Mouse (Mus musculus) gastrocnemius, adult 2 months (tissue): ENCODE data around the gene Slc12a8. TPM values are rescaled to one million over a fixed set of nuclear protein-coding genes. Genes with fewer than 3 reads are reported as not detected.
A peak's percentile ranks its signal among the peaks of the same experiment; 100 is the strongest.

Experiments
- DNase-seq: peaks from one replicate; pipeline ENCODE4 v3.0.0; 2022
- H3K27ac ChIP-seq: fragments of 200-600 bp; 2 replicates; pipeline ENCODE4 v1.8.1; 2022; ENCODE audit warnings: mild to moderate bottlenecking
- H3K4me3 ChIP-seq: fragments of 200-600 bp; 2 replicates; pipeline ENCODE4 v1.8.1; 2022; ENCODE audit warnings: mild to moderate bottlenecking, moderate library complexity
- CTCF ChIP-seq: fragments of 200-600 bp; IDR thresholded peaks from 2 replicates; pipeline ENCODE4 v1.8.1; 2022; ENCODE audit warnings: antibody characterized with exemption, mild to moderate bottlenecking, moderate library complexity
- intact Hi-C: fragments of 180-260 bp; cut with DNase I; formaldehyde crosslinking; loops from one replicate; pipeline ENCODE4 v1.15.1; 2025
- total RNA-seq, 2 experiments: library from RNA; stranded (reverse); gene quantifications; 2 replicates each; pipeline ENCODE4 v1.2.3; 2021

Slc12a8 gene
- total RNA-seq, 2 experiments from 2014 or later: 0.15 to 0.47 TPM

DNA sequence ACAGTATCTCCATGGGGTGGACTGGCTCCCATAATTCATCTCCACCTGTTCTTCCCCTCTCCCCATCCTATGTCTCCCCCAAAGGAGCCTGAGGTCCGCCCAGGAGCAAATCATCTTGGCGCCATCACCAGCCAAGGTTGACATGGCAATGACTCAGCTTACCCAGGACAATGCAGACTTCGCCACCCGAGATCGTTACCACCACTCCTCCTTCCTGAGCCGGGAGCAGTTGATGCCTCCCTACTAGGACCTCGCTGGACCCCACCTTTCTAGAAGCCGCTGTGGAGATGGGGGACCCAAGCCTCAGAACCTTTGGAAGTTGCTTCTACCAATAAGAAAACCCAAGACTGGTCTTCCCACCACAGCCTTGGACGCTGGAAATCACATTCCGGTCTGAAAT, 145.7 kb downstream of the Slc12a8 start:
- TF ChIP-seq CTCF: no peak
- intact Hi-C loops: no loop called here
- DNase-seq: no peak
- H3K4me3 ChIP-seq: no peak overlapping the region
- no peak overlapping the region for H3K27ac ChIP-seq

DNA sequence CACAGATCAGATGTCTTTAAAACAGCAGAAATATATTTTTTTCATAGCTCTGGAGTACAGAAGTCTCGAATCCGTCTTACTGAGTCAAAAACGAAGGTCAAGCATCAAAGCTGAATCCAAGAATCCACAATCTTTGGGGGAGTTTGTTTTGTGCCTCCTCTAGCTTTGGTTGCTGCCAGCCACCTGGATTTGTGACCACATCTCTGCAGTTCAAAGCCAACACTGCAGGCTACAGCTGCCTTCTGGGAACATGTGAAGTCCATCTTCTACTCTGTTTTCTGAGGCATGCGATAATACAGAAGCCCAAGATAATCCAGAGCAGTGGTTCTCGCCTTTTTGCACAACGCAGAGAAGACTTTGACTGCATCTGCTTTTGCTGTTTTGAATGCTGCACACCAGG, 149.1 kb downstream of the Slc12a8 start:
- Histone ChIP-seq H3K27ac (no peak overlapping the region), H3K4me3 (no peak overlapping the region)
- no peak for DNase-seq
- intact Hi-C loops: no loop called here
- TF ChIP-seq CTCF: no peak

DNA sequence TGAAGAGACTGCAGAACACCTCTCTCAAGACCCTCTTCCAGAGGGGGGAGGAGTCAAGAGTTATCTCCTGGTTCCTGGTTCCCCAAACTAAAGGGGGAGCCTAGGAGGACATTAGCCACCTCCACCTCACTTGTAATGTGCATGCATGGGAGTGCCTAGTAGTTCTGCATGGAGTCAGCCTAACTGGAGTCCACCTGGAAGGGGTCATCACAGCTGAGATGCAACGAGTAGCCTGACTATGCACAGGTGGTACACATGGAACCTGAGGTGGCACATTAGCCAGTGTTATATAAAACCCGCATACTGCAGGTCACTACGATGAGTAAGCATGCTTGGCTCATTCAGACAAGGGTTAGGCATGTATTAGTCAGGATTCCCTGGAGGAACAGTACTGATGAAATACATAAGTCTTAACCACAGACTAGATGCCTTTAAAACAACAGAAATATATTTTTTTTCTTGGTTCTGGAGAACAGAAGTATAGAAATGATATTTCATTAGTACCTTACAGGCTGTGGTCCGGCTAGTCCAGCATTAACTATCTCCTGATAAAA, 149.9 kb downstream of the Slc12a8 start:
- intact Hi-C loops: no loop called here

DNA sequence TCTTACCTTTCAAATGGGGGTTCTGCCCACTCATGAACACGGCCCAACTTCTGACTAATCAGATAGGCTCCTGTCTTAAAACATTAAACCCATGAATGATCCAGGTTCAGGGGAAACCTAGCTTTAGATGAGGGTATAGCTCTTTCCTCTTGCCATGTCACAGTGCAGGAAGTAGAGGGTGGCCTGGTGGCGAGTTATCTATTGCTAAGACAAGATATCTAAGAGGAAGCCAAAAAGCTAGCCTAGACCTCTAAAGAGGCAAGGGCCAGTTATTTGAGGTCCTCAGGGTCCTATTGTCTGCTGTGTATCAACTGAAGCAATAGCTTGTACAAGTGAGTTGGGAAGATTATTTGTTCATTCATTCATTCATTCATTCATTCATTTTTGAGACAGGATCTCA, 151.3 kb downstream of the Slc12a8 start:
- TF ChIP-seq CTCF: no peak
- no peak for DNase-seq
- no peak overlapping the region for H3K27ac ChIP-seq
- intact Hi-C loops: no loop called here
- no peak overlapping the region for H3K4me3 ChIP-seq

More for the DNA sequence above, 149.9 kb downstream of the Slc12a8 start:
- no peak overlapping the region for H3K4me3 ChIP-seq
- no peak for DNase-seq
- H3K27ac ChIP-seq: no peak overlapping the region
- no peak for TF ChIP-seq CTCF

DNA sequence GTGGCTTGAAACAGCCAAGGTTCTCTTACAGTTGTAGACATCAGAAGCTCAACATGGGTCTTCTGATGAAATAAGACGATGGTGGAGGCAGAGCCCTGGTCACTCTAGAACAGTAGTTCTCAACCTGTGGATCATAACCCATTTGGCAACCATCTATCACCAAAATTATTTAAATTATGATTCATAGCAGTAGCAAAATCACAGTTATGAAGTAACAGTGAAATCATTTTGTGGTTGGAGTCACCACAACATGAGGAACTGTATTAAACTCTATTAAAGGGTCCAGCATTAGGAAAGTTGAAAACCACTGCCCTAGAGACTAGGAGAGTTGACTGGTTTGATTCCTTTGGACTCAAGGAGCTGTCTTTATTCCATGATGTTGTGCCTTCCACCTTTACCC, 151.9 kb downstream of the Slc12a8 start:
- intact Hi-C loops: no loop called here
- H3K4me3 ChIP-seq: no peak overlapping the region
- H3K27ac ChIP-seq: no peak overlapping the region
- TF ChIP-seq CTCF: no peak
- no peak for DNase-seq

DNA sequence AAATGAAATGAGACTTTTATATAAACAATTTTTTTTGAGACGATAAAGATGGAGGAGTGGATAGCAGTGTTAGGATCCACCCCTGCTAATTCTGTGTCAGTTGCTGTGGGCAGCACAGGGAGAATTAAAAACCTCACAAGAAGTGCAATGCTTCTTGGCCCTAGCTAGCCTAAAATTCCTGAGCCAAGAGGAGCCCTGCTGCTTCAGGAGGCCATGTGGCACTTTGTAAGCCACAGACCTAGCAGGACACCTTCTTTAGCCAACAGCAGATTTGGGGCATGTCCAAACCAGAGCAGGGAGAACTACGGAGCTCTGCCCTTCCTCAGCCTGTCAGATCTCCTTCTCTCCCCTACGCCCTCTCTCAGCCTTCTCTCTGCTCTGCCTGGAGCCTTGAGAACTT, 153.2 kb downstream of the Slc12a8 start:
- intact Hi-C loops: no loop called here
- TF ChIP-seq CTCF: no peak
- H3K4me3 ChIP-seq: no peak overlapping the region
- peak overlapping the region; percentile 48 for H3K27ac ChIP-seq
- DNase-seq: peak; percentile 32

DNA sequence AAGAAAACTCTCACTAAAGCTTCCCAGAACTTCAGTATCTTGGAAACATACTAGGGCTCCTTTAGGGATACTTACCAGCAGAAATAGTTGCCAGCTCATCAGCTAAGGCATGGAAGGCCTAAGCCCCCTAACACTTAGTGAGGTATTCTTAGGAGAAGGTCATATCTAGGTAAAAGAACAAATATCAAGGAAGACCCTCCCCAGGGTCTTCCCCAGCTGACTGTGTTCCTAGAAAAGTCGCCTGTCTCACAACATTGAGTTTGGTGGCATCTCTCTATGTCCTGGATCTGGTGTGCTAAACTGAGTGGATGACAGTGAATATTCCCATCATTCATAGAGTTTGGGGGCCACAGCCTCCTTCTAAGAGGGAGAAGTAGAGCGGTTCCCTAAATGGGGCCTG, 153.8 kb downstream of the Slc12a8 start:
- no peak for TF ChIP-seq CTCF
- DNase-seq: no peak
- intact Hi-C loops: no loop called here
- Histone ChIP-seq H3K27ac (peak overlapping the region; percentile 48), H3K4me3 (no peak overlapping the region)

DNA sequence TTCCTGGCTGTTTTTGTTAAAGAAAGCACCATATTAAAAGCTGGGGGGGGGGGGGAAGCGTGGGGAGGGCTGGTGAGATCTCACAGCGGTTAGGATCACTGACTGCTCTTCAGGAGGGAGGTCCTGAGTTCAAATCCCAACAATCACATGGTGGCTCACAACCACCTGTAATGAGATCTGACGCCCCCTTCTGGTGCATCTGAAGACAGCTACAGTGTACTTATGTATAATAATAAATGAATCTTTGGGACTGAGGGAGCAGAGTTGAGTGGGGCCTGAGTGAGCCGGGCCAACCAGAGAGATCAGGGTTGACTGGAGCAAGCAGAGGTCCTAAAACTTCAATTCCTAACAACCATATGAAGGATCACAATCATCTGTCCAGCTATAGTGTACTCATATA, 155.1 kb downstream of the Slc12a8 start:
- intact Hi-C loops: no loop called here
- TF ChIP-seq CTCF: peak; percentile 7; the same call in 1 of the 2 replicates
- Histone ChIP-seq H3K4me3 (no peak overlapping the region), H3K27ac (no peak overlapping the region)
- no peak for DNase-seq

DNA sequence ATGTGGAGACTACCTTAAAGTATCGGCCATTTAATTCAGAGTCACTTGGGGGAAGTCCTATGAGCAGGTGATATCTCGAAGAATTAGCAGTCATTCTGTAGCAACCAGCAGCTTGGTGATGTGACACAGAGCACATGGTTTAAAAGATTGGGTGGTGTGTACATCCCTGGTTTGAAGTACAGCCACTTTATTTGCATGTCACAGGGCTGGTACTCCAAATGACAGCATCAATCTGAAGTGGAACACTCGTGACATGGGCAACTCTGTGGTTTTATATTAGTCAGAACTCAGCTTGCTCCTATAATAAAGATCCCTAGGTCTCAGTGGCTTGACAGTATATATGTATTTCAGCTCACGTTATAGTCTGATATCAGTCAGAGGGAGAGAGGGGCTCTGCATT, 155.5 kb downstream of the Slc12a8 start:
- H3K4me3 ChIP-seq: no peak overlapping the region
- no peak for TF ChIP-seq CTCF
- DNase-seq: no peak
- no peak overlapping the region for H3K27ac ChIP-seq
- intact Hi-C loops: no loop called here

DNA sequence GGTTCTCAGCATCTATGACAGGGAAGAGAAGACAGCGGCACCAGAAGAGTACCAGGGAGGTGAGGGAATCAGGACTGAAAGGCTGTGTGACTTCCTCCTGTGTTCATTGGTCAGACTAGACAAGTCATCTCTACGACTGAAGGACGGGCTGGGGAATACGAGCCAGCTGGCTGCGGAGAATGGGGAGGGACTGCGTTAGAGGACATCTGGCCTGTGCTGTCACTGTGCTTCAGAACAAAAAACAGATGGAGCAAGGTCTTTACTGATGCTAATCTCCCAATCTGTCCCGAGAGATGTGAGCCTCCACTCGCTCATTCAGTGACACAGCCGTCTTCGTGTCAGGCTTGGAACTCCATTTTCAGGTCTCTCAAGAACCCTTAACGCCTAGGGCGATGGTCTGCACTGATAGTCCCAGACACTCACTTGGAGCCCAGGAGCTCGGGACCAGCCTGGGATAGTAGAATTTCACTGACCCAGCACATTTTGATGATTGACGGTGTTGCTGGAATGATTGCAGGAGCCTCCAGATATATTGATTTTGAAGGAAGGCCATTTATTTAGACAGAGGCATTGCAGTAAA, 156.5 kb downstream of the Slc12a8 start:
- peak; percentile 80 for DNase-seq
- intact Hi-C loops: no loop called here
- Histone ChIP-seq H3K4me3 (no peak overlapping the region), H3K27ac (peak overlapping the region; percentile 56; the same call in 1 of the 2 replicates)
- no peak for TF ChIP-seq CTCF

DNA sequence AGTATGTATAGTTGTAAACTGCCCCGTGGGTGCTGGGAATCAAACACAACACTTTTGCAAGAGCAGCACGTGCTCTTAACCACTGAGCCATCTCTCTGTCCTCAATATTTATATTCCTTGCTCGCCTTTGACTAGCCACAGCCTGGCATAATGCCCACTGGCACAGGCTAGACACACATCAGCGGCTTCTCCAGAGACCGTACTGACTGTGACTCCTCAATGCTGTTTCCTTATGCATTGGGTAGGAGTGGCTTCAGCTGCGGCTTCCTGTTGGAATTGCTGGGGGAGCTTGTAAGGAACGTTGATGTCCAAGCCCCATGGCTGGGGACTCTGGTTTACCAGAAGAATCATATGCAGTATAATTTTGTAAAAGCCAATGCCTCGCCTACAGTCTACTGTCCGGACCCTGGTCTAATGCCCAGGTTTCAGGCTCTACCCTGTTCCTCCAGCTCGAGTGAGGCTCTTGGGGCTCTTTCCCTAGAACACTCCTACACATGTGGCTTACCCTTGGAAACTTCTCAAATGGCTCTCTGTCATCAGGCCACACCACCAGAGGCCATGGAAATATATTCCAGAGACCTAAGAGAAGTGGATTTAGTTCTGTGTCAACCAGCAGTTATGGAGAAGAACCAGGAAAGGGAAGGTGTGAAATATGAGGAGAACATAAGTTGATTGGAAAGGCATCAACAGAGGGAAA, 158.2 kb downstream of the Slc12a8 start:
- H3K27ac ChIP-seq: peak overlapping the region; percentile 84
- DNase-seq: peak; percentile 19
- intact Hi-C loops: no loop called here
- H3K4me3 ChIP-seq: no peak overlapping the region
- TF ChIP-seq CTCF: no peak

DNA sequence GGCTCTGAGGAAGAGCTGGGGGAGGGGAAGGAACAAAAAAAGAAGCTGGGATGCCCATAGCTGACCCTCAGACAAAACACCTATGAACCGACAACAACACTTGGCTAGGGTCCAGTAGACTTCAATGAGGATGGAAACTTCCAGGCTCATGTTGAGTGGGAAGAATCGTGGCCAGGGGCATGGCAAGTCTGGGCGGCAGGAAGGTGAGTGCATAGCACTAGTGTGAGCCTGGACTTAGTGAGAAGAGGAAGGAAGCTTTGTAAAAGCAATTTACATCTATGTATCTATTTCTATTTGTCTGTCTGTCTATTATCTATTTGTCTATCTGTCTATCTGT, 158.7 kb downstream of the Slc12a8 start:
- intact Hi-C loops: loop anchor here (2.0 kb wide), 1 partner anchor 93 kb away; no protein-coding TSS in a partner anchor
- no peak overlapping the region for H3K4me3 ChIP-seq
- DNase-seq: peak; percentile 33
- H3K27ac ChIP-seq: peak overlapping the region; percentile 84
- no peak for TF ChIP-seq CTCF
